Mouse (Mus musculus) small intestine, adult 2 months (tissue): Measurements from ENCODE around the gene Ap2a2.

Experiments
- CTCF ChIP-seq: fragments of 200-500 bp; IDR thresholded peaks from 2 replicates; pipeline ENCODE4 v1.5.1; 2012; ENCODE audit warnings: low read depth, mild to moderate bottlenecking, control low read depth, inconsistent platforms, low read length, moderate library complexity, mixed read lengths; ENCODE audit not compliant: insufficient replicate concordance, insufficient read length; ENCODE audit errors: extremely low read depth
- POLR2A ChIP-seq: fragments of 200-500 bp; IDR thresholded peaks from 2 replicates; pipeline ENCODE4 v1.6.1; 2012; ENCODE audit warnings: low read depth, mild to moderate bottlenecking, control low read depth, inconsistent platforms, low read length, moderate library complexity

DNA sequence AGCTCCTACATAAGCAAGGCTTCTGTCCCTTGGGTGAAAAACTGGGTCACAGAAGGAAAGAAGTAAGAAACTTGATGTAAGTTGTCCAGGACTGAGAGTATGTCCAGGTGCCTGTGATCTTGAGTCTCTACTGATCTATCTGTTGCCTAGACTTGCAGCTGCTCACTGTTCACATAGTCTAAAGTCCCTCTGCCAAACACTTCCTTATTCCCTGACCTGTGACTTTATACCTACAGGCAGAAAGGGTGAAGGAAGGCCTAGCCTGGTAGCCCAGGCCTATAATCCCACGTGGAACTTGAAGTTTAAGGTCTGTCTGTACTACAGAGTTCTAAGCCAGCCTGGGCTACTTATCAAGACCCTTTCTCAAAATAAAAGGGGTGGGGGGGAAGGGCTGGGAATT, 26.4 kb upstream of the Ap2a2 start:
- no peak for TF ChIP-seq CTCF
- no peak for TF ChIP-seq POLR2A
